Mouse (Mus musculus): ENCODE measurements around the gene Pkd1l1. TPM values are rescaled to one million over a fixed set of nuclear protein-coding genes. Genes with fewer than 3 reads are reported as not detected.
A peak's percentile ranks its signal among the peaks of the same experiment; 100 is the strongest.

The Pkd1l1 gene
- polyA plus RNA-seq, 1 experiment from 2014 or later, result not detected

DNA sequence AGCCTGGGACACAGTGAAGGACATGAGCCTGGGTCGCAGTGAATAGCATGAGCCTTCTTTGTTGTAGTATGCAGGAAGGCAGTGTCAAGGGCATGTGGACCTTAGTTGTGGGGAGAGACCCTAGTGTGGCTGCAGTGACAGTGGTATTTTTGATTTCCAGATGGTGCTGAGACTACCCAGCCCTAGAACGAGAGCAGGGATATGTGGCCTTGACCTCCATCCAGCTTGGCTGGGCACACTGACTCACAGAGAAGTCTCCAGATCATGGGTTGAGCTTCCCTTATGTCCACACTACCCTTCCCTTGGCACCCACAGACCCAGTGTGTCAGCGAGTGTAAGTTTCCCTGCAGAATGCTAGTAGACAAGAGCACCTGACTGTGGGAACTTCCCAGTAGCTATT, 178.0 kb downstream of the Pkd1l1 start:
- Histone ChIP-seq H3K4me2 (no peak overlapping the region), H3K27me3 (ENCODE audit: control insufficient read depth, insufficient read depth, low read length) (no peaks in the 10 kb centered on the region), H3K4me1 (ENCODE audit: control insufficient read depth, insufficient read depth, low read length) (no peaks in the 10 kb centered on the region), H3K27ac (ENCODE audit: low read depth, low read length) (no peak overlapping the region), H3K9me3 (ENCODE audit: control insufficient read depth, low read length) (no peaks in the 10 kb centered on the region), H3K36me3 (ENCODE audit: control insufficient read depth, insufficient read depth, low read length) (no peaks in the 10 kb centered on the region), H3K4me3 (ENCODE audit: low read depth, low read length) (no peak overlapping the region), H3K9ac (ENCODE audit: low read length) (no peak overlapping the region)
- no peak for ATAC-seq (ENCODE audit: low FRiP score)
- WGBS, result 85% methylated on average over 3 of the region's 3 CpGs
- no peak for DNase-seq (ENCODE audit: low spot score, missing footprints)

DNA sequence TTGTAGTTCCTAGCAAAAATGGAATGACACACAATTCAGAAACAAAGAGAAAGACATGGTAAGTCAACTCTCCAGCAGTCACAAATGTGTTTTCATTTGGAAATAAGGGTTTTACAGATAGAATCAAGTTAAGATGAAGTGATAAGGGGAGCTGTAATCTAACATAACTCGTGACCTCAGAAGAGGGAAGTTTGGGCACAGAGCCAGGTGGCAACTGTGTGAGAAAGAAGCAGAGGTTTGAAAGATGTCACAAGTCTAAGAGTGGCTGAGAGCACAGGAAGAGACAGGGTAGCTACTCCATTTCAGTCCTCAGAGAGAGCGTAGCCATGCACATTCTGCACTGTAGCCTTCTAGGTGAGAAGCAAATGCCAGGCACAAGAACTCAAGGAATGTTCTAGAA, 180.9 kb downstream of the Pkd1l1 start:
- Histone ChIP-seq H3K9me3 (ENCODE audit: control insufficient read depth, low read length) (no peaks in the 10 kb centered on the region), H3K27me3 (ENCODE audit: control insufficient read depth, insufficient read depth, low read length) (no peaks in the 10 kb centered on the region), H3K27ac (ENCODE audit: low read depth, low read length) (no peak overlapping the region), H3K9ac (ENCODE audit: low read length) (no peak overlapping the region), H3K4me2 (no peak overlapping the region), H3K4me3 (ENCODE audit: low read depth, low read length) (no peak overlapping the region), H3K4me1 (ENCODE audit: control insufficient read depth, insufficient read depth, low read length) (no peaks in the 10 kb centered on the region), H3K36me3 (ENCODE audit: control insufficient read depth, insufficient read depth, low read length) (no peaks in the 10 kb centered on the region)
- no peak for ATAC-seq (ENCODE audit: low FRiP score)
- no peak for DNase-seq (ENCODE audit: low spot score, missing footprints)
- 91% methylated on average over 2 of the region's 2 CpGs for WGBS

- DNase-seq (ENCODE audit: low spot score, missing footprints) (peak; percentile 12), ATAC-seq (ENCODE audit: low FRiP score) (no peak)
- 71% methylated on average over 5 of the region's 5 CpGs for WGBS
- Histone ChIP-seq H3K4me2 (no peak overlapping the region), H3K9me3 (ENCODE audit: control insufficient read depth, low read length) (no peaks in the 10 kb centered on the region), H3K9ac (ENCODE audit: low read length) (no peak overlapping the region), H3K4me3 (ENCODE audit: low read depth, low read length) (no peak overlapping the region), H3K4me1 (ENCODE audit: control insufficient read depth, insufficient read depth, low read length) (no peaks in the 10 kb centered on the region), H3K27ac (ENCODE audit: low read depth, low read length) (no peak overlapping the region), H3K36me3 (ENCODE audit: control insufficient read depth, insufficient read depth, low read length) (no peaks in the 10 kb centered on the region), H3K27me3 (ENCODE audit: control insufficient read depth, insufficient read depth, low read length) (no peaks in the 10 kb centered on the region)
Measured at GRCm38 (mm10) chr11:8789186-8789585, 183.9 kb downstream of the Pkd1l1 start.

- no peaks in the 10 kb centered on the region for H3K4me1 ChIP-seq (ENCODE audit: control insufficient read depth, insufficient read depth, low read length)
- no peak overlapping the region for H3K4me3 ChIP-seq (ENCODE audit: low read depth, low read length)
- ATAC-seq (ENCODE audit: low FRiP score), result no peak
- H3K27me3 ChIP-seq (ENCODE audit: control insufficient read depth, insufficient read depth, low read length), result no peaks in the 10 kb centered on the region
- no peaks in the 10 kb centered on the region for H3K9me3 ChIP-seq (ENCODE audit: control insufficient read depth, low read length)
- DNase-seq (ENCODE audit: low spot score, missing footprints), result no peak
- no peak overlapping the region for H3K4me2 ChIP-seq
- H3K9ac ChIP-seq (ENCODE audit: low read length), result no peak overlapping the region
- H3K36me3 ChIP-seq (ENCODE audit: control insufficient read depth, insufficient read depth, low read length), result no peaks in the 10 kb centered on the region
- 85% methylated on average over 3 of the region's 3 CpGs for whole genome bisulfite sequencing
- no peak overlapping the region for H3K27ac ChIP-seq (ENCODE audit: low read depth, low read length)
Measured at GRCm38 (mm10) chr11:8787604-8788003, 185.5 kb downstream of the Pkd1l1 start.

DNA sequence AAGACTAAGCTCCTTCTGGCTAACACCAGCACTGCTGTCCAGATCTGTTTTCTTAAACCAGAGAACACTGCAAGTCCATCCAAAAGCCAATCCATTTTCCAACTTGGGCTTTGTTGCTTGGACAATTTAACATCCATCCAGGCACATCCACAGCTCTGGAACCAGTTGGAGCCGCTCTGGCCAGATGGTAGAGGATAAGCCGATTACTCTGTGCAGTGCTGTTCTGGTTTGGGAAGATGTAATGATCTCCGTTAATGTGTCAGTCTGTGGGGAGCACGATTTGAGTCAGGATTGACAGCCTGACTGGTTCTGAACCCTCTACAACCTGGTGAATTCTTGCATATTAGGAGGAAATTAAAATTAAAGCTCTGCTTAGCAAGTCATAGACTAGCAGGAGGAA, 188.7 kb downstream of the Pkd1l1 start:
- ATAC-seq (ENCODE audit: low FRiP score), result no peak
- WGBS, result 86% methylated on average over 4 of the region's 4 CpGs
- H3K27me3 ChIP-seq (ENCODE audit: control insufficient read depth, insufficient read depth, low read length), result no peaks in the 10 kb centered on the region
- no peak for DNase-seq (ENCODE audit: low spot score, missing footprints)
- no peak overlapping the region for H3K4me3 ChIP-seq (ENCODE audit: low read depth, low read length)
- H3K9ac ChIP-seq (ENCODE audit: low read length), result no peak overlapping the region
- no peaks in the 10 kb centered on the region for H3K9me3 ChIP-seq (ENCODE audit: control insufficient read depth, low read length)
- H3K4me2 ChIP-seq, result no peak overlapping the region
- H3K36me3 ChIP-seq (ENCODE audit: control insufficient read depth, insufficient read depth, low read length), result no peaks in the 10 kb centered on the region
- H3K4me1 ChIP-seq (ENCODE audit: control insufficient read depth, insufficient read depth, low read length), result no peaks in the 10 kb centered on the region
- no peak overlapping the region for H3K27ac ChIP-seq (ENCODE audit: low read depth, low read length)

DNA sequence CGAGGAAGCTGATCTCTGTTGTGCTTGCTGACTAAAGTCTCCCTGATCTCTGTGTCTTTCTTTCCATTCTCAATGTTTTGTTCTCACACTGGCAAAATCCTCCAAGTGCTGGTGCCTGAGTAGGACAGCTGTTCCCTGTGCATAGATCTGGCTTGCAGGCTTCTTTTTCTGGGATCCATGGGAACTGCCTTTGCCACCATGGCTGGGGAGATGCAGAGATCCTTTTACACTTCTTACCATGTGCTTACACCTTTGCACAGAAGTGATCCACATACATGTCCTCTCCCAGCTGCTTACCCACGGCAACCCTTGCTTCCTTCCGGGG, 191.0 kb downstream of the Pkd1l1 start:
- WGBS, result 78% methylated on average over 3 of the region's 3 CpGs
- no peaks in the 10 kb centered on the region for H3K4me1 ChIP-seq (ENCODE audit: control insufficient read depth, insufficient read depth, low read length)
- no peak overlapping the region for H3K27ac ChIP-seq (ENCODE audit: low read depth, low read length)
- H3K27me3 ChIP-seq (ENCODE audit: control insufficient read depth, insufficient read depth, low read length), result no peaks in the 10 kb centered on the region
- no peak overlapping the region for H3K9ac ChIP-seq (ENCODE audit: low read length)
- H3K4me2 ChIP-seq, result no peak overlapping the region
- H3K9me3 ChIP-seq (ENCODE audit: control insufficient read depth, low read length), result no peaks in the 10 kb centered on the region
- no peak for DNase-seq (ENCODE audit: low spot score, missing footprints)
- H3K4me3 ChIP-seq (ENCODE audit: low read depth, low read length), result no peak overlapping the region
- no peak for ATAC-seq (ENCODE audit: low FRiP score)
- H3K36me3 ChIP-seq (ENCODE audit: control insufficient read depth, insufficient read depth, low read length), result no peaks in the 10 kb centered on the region

DNA sequence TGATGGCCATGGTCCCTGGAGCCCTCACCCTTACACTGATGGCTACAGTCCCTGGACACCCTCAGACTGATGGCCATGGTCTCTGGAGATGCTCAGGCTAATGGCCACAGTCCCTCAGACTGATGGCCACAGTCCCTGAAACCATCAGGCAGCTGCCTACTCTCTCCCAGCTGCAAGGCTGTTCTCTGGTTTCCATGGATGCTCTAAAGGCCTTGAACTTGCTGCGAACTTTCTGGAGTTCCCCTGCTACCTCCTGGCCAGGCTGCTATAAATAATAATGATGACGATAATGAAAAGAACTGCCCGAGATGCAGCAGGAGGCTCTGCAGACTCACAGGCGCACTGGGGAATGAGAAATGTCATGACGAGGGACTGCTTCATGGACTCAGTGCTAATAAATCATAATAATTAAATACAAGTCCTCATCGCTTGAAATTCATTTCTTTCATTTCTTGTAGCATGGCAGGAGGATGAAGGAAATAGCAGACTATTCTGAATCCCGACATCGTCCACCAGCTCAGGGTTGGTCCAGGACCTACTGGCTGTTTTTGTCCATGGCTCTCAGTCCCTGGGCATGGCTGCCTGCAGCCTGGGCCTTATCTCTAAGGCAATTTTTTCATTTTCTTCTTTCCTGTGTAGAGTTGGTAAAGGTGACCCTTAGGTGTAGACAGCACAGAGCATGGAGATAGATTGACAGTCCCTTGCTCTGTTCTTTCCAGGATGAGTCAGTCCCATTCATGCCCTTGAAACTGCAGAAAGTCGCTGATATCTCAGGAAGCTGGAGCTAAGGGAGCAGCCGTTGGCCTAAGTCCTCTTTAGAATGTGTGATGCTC, 191.5 kb downstream of the Pkd1l1 start:
- Histone ChIP-seq H3K4me2 (no peak overlapping the region), H3K27ac (ENCODE audit: low read depth, low read length) (no peak overlapping the region), H3K36me3 (ENCODE audit: control insufficient read depth, insufficient read depth, low read length) (no peaks in the 10 kb centered on the region), H3K9ac (ENCODE audit: low read length) (no peak overlapping the region), H3K4me3 (ENCODE audit: low read depth, low read length) (no peak overlapping the region), H3K4me1 (ENCODE audit: control insufficient read depth, insufficient read depth, low read length) (no peaks in the 10 kb centered on the region), H3K9me3 (ENCODE audit: control insufficient read depth, low read length) (no peaks in the 10 kb centered on the region), H3K27me3 (ENCODE audit: control insufficient read depth, insufficient read depth, low read length) (no peaks in the 10 kb centered on the region)
- DNase-seq (ENCODE audit: low spot score, missing footprints) (peak; percentile 2), ATAC-seq (ENCODE audit: low FRiP score) (no peak)
- 85% methylated on average over 10 of the region's 10 CpGs for WGBS

DNA sequence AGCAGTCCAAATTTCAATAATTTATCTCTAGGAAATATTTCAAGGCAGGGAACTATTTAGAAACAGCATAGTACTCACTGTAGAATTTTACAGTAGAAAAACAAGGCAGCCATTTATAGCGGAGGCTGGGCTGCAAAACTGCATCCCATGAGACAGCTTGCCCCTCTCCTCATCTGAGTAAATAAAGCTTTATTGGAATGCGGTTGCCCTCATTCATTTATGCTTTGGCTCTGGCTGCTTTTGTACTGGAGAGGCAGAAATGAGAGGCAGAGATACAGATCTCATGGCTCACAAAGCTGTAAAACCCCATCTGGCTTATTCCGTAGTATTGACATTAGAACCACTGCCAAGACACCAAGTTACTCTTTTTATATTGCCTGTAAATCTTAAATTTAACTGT, 193.6 kb downstream of the Pkd1l1 start:
- Histone ChIP-seq H3K36me3 (ENCODE audit: control insufficient read depth, insufficient read depth, low read length) (no peaks in the 10 kb centered on the region), H3K9ac (ENCODE audit: low read length) (no peak overlapping the region), H3K4me1 (ENCODE audit: control insufficient read depth, insufficient read depth, low read length) (no peaks in the 10 kb centered on the region), H3K27ac (ENCODE audit: low read depth, low read length) (no peak overlapping the region), H3K4me3 (ENCODE audit: low read depth, low read length) (no peak overlapping the region), H3K9me3 (ENCODE audit: control insufficient read depth, low read length) (no peaks in the 10 kb centered on the region), H3K27me3 (ENCODE audit: control insufficient read depth, insufficient read depth, low read length) (no peaks in the 10 kb centered on the region), H3K4me2 (no peak overlapping the region)
- 79% methylated on average over 3 of the region's 3 CpGs for WGBS
- ATAC-seq (ENCODE audit: low FRiP score) (peak; percentile 43; the same call in 1 of the 2 replicates), DNase-seq (ENCODE audit: low spot score, missing footprints) (peak; percentile 6)

All from midbrain, embryonic 11.5 days (tissue).